Mouse (Mus musculus) limb, embryonic 15.5 days (tissue): ENCODE measurements around the gene Batf3. TPM values are rescaled to one million over a fixed set of nuclear protein-coding genes. Genes with fewer than 3 reads are reported as not detected.
"Not testable (repeated sequence)": the region's sequence is repeated elsewhere in the genome, so short reads cannot be mapped to it uniquely, and the experiment has no call there.

Experiments used
- ATAC-seq: fragments of 200-750 bp; cut with Nextera tagmentation; 2 replicates; pipeline ENCODE4 v1.8.0; 2017; ENCODE audit warnings: low read depth, moderate TSS enrichment; ENCODE audit not compliant: insufficient number of reproducible peaks, low FRiP score, low TSS enrichment
- H3K27ac ChIP-seq: fragments of 300-500 bp; sonication (generic); 2 replicates; pipeline ENCODE4 v1.5.1; 2015; ENCODE audit warnings: moderate library complexity, mild to moderate bottlenecking, inconsistent platforms
- H3K27me3 ChIP-seq: fragments of 300-500 bp; sonication (generic); 2 replicates; pipeline ENCODE4 v1.6.1; 2015; ENCODE audit warnings: inconsistent platforms
- H3K36me3 ChIP-seq: fragments of 300-500 bp; sonication (generic); 2 replicates; pipeline ENCODE4 v1.6.1; 2015; ENCODE audit warnings: inconsistent platforms
- H3K4me1 ChIP-seq: fragments of 300-500 bp; sonication (generic); 2 replicates; pipeline ENCODE4 v1.6.1; 2015; ENCODE audit warnings: inconsistent platforms
- H3K4me2 ChIP-seq: fragments of 300-500 bp; sonication (generic); 2 replicates; pipeline ENCODE4 v1.6.1; 2015; ENCODE audit warnings: mild to moderate bottlenecking, inconsistent platforms
- H3K4me3 ChIP-seq: fragments of 300-500 bp; sonication (generic); 2 replicates; pipeline ENCODE4 v1.5.1; 2015; ENCODE audit warnings: mild to moderate bottlenecking, inconsistent platforms
- H3K9ac ChIP-seq: fragments of 300-500 bp; sonication (generic); 2 replicates; pipeline ENCODE4 v1.6.1; 2015; ENCODE audit warnings: inconsistent platforms
- H3K9me3 ChIP-seq: fragments of 300-500 bp; sonication (generic); 2 replicates; pipeline ENCODE4 v1.6.1; 2016; ENCODE audit warnings: inconsistent platforms
- WGBS: fragments of 180-500 bp; shearing (Covaris S2); methylation state at CpG from one replicate; pipeline ENCODE4 v1.1.7; 2015; 5-methylcytosine and 5-hydroxymethylcytosine counted together
- polyA plus RNA-seq: library from polyadenylated mRNA; unstranded; fragments of >200 nt; fragmentation: Nextera tagmentation; extraction: Ambion mirVana; gene quantifications from 2 replicates; pipeline ENCODE4 v1.2.1, GENCODE M21; 2015

The Batf3 gene
- polyA plus RNA-seq, 1 experiment from 2014 or later = 12.8 TPM

DNA sequence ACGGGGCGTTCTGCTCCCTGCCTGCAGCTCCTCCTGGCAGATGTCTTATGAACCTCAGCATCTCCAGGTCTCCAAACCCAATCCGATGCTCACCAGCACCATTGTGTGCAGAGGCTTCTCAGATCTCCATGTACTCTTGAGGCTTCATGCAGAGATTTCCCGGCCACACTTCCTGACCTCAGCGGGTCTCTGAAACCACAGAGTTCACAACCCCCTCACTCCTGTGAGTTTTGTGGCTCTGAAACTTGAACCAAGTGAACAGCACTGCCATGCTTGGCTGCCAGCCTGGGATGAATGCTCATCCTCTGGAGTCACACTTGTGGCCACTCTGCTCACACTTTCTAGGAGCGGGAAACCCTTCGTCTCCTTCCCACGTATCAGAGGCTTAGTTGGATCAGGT is 43.3 kb downstream of the Batf3 start:
- no peaks in the 10 kb centered on the region for H3K27me3 ChIP-seq
- H3K9me3 ChIP-seq = no peaks in the 10 kb centered on the region
- no peak for ATAC-seq
- H3K9ac ChIP-seq = no peak overlapping the region
- no peaks in the 10 kb centered on the region for H3K4me1 ChIP-seq
- H3K36me3 ChIP-seq = no peaks in the 10 kb centered on the region
- H3K27ac ChIP-seq = no peak overlapping the region
- no peak overlapping the region for H3K4me2 ChIP-seq
- 73% methylated on average over 8 of the region's 8 CpGs for WGBS
- H3K4me3 ChIP-seq = no peak overlapping the region

DNA sequence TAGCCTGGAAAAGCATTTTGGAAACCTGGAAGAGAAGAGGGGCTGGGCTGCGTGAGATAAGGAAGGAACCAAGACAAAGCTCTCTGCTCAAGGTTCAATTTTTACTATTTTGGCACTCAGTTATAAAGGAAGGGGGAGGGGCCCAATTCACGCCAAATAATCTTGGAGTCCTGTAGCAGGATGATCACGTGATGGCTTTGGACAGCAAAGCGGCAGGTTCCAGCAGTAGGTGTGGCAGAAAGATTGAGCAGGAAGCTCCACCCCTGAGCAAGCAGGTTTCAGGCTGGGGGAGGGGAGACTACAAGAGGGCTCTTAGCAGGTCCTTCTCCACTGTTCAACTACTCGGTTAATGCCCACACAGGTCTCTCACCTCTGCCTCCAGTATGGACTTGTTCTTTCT is 51.8 kb downstream of the Batf3 start:
- ATAC-seq, H3K9me3 ChIP-seq, H3K27me3 ChIP-seq, H3K4me2 ChIP-seq, H3K36me3 ChIP-seq, H3K9ac ChIP-seq, H3K27ac ChIP-seq, H3K4me3 ChIP-seq, H3K4me1 ChIP-seq: not testable (repeated sequence)
- 81% methylated on average over 5 of the region's 5 CpGs for WGBS

DNA sequence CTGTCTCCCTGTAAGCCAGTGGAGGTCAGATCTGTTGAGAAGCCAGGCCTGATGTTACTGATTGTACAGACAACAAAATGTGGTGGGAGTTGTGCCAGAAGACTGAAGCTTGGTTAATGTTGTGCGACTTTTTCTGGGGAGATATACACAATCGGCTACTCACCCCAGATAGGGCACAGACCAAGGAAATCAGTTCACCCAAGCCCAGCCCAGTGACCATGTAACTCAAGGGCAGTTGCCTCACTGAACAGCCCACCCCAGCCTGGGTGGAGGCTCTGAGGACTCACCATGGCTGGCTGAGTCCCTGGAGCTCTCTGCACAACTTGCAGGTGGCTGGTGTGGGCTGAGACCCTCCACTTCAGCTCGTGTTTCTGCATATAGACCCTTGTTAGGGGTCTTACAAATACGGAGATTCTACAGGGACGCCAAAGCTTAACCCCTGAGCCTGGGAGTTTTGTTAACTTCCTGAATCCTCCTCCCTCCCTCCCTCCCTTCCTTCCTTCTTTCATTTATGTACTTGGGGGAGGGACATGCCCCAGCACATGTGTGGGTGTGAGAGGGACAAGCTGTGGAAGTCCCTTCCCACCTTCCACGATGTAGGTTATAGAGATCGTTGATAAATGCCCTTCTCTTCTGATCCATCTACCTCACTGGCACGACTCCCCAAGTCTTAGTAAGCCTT is 53.4 kb downstream of the Batf3 start:
- Histone ChIP-seq H3K36me3 (no peaks in the 10 kb centered on the region), H3K27me3 (no peaks in the 10 kb centered on the region), H3K9ac (no peak overlapping the region), H3K4me3 (no peak overlapping the region), H3K9me3 (no peaks in the 10 kb centered on the region), H3K4me1 (no peaks in the 10 kb centered on the region), H3K4me2 (no peak overlapping the region), H3K27ac (no peak overlapping the region)
- whole genome bisulfite sequencing = 74% methylated on average over 8 of the region's 8 CpGs
- no peak for ATAC-seq

DNA sequence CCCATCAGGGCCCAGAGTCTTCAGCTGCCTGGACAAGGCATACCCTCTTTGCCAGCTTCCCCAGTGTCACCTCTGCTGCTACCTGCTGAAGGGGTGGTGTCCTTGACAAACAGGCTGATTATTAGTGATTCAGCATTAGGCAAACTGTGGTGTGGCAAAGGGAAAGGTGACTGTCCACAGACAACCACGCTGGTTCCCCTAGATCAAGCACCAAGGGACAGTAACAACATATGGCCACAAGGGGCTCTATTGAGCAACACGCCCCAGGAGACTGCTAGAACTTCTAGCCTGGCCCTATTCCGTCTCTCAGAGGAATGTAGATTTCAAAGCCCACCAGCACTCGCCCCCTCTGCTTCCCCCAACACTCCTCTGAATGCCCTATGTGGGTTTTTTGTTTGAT is 55.4 kb downstream of the Batf3 start:
- H3K4me3 ChIP-seq = no peak overlapping the region
- H3K27me3 ChIP-seq = no peaks in the 10 kb centered on the region
- no peak overlapping the region for H3K27ac ChIP-seq
- no peaks in the 10 kb centered on the region for H3K4me1 ChIP-seq
- no peak overlapping the region for H3K4me2 ChIP-seq
- no peak for ATAC-seq
- WGBS = 24% methylated on average over 4 of the region's 4 CpGs
- H3K9me3 ChIP-seq = no peaks in the 10 kb centered on the region
- H3K36me3 ChIP-seq = no peaks in the 10 kb centered on the region
- H3K9ac ChIP-seq = no peak overlapping the region

DNA sequence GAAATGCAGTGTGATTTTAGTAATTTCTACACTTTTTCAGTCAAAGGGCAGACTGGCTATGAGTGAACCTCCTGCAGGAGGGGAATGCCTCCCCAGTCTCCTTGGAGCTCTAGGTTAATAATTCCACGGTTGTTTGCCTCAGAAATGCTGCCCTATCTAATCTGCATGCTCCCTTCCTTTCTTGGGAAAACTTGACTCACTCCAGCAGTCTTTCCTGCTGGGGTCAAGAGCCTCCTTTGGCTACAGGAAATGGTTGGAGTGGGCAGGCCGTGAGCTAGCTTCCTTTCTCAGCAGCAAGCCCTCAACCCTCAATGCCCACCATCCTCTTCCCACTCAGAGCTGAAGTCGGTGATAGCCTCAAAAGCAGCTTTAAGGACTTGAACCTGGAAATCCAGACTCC is 56.7 kb downstream of the Batf3 start:
- H3K27me3 ChIP-seq = no peaks in the 10 kb centered on the region
- no peak overlapping the region for H3K9ac ChIP-seq
- no peaks in the 10 kb centered on the region for H3K36me3 ChIP-seq
- H3K4me1 ChIP-seq = no peaks in the 10 kb centered on the region
- H3K9me3 ChIP-seq = no peaks in the 10 kb centered on the region
- WGBS = 34% methylated on average over 3 of the region's 3 CpGs
- no peak for ATAC-seq
- no peak overlapping the region for H3K4me2 ChIP-seq
- no peak overlapping the region for H3K27ac ChIP-seq
- no peak overlapping the region for H3K4me3 ChIP-seq

Other genes starting within 250 kb of the Batf3 start
- gene Rps6kc1, start 186.1 kb upstream of the Batf3 start, polyA plus RNA-seq = 14.8 and 16.1 TPM in 2 replicates
- 40.3 and 42.5 TPM in 2 replicates for gene Angel2, start 172.7 kb upstream of the Batf3 start, polyA plus RNA-seq
- 45.1 and 51.9 TPM in 2 replicates for gene Vash2, start 118.6 kb upstream of the Batf3 start, polyA plus RNA-seq
- gene Flvcr1, start 71.7 kb upstream of the Batf3 start, polyA plus RNA-seq = 4.0 and 5.2 TPM in 2 replicates
- not detected in 2 replicates for gene Spata45, start 61.2 kb upstream of the Batf3 start, polyA plus RNA-seq
- 12.6 and 14.2 TPM in 2 replicates for gene Tatdn3, start 34.9 kb upstream of the Batf3 start, polyA plus RNA-seq
- 16.8 and 19.4 TPM in 2 replicates for gene Nsl1, start 34.8 kb upstream of the Batf3 start, polyA plus RNA-seq
- gene Fam71a, start 67.0 kb downstream of the Batf3 start, polyA plus RNA-seq = not detected in 2 replicates
- gene Atf3, start 120.2 kb downstream of the Batf3 start, polyA plus RNA-seq = 8.2 and 11.4 TPM in 2 replicates
- 111 and 112 TPM in 2 replicates for gene Nenf, start 220.3 kb downstream of the Batf3 start, polyA plus RNA-seq
- gene Tmem206, start 228.1 kb downstream of the Batf3 start, polyA plus RNA-seq = 17.8 and 18.5 TPM in 2 replicates